Mouse (Mus musculus) embryonic facial prominence, embryonic 13.5 days (tissue): Measurements from ENCODE around the gene Tceanc. TPM values are rescaled to one million over a fixed set of nuclear protein-coding genes. Genes with fewer than 3 reads are reported as not detected.

ENCODE experiments used
- ATAC-seq: fragments of 200-750 bp; cut with Nextera tagmentation; 2 replicates; pipeline ENCODE4 v1.8.0; 2017; ENCODE audit warnings: low read depth; ENCODE audit not compliant: insufficient number of reproducible peaks, insufficient read depth, low FRiP score, low TSS enrichment
- H3K27ac ChIP-seq: fragments of 300-500 bp; sonication (generic); 2 replicates; pipeline ENCODE4 v1.5.1; 2015; ENCODE audit warnings: moderate library complexity, mild to moderate bottlenecking, inconsistent platforms
- H3K27me3 ChIP-seq: fragments of 300-500 bp; sonication (generic); 2 replicates; pipeline ENCODE4 v1.6.1; 2015; ENCODE audit warnings: mild to moderate bottlenecking, inconsistent platforms
- H3K36me3 ChIP-seq: fragments of 300-500 bp; sonication (generic); 2 replicates; pipeline ENCODE4 v1.6.1; 2015; ENCODE audit warnings: mild to moderate bottlenecking, inconsistent platforms
- H3K4me1 ChIP-seq: fragments of 300-500 bp; sonication (generic); 2 replicates; pipeline ENCODE4 v1.6.1; 2015; ENCODE audit warnings: inconsistent platforms
- H3K4me2 ChIP-seq: fragments of 300-500 bp; sonication (generic); 2 replicates; pipeline ENCODE4 v1.6.1; 2015; ENCODE audit warnings: moderate library complexity, mild to moderate bottlenecking, inconsistent platforms
- H3K4me3 ChIP-seq: fragments of 300-500 bp; sonication (generic); 2 replicates; pipeline ENCODE4 v1.5.1; 2015; ENCODE audit warnings: mild to moderate bottlenecking, inconsistent platforms
- H3K9ac ChIP-seq: fragments of 300-500 bp; sonication (generic); 2 replicates; pipeline ENCODE4 v1.6.1; 2015; ENCODE audit warnings: mild to moderate bottlenecking, inconsistent platforms
- H3K9me3 ChIP-seq: fragments of 300-500 bp; sonication (generic); 2 replicates; pipeline ENCODE4 v1.6.1; 2016; ENCODE audit warnings: inconsistent platforms
- WGBS: fragments of 180-500 bp; shearing (Covaris S2); methylation state at CpG from one replicate; pipeline ENCODE4 v1.1.7; 2015; ENCODE audit warnings: mixed read lengths; 5-methylcytosine and 5-hydroxymethylcytosine counted together
- polyA plus RNA-seq: library from polyadenylated mRNA; unstranded; fragments of >200 nt; fragmentation: Nextera tagmentation; extraction: Ambion mirVana; gene quantifications from 2 replicates; pipeline ENCODE4 v1.2.1, GENCODE M21; 2015

Tceanc gene
- 9.4 and 9.6 TPM in 2 replicates for polyA plus RNA-seq

DNA sequence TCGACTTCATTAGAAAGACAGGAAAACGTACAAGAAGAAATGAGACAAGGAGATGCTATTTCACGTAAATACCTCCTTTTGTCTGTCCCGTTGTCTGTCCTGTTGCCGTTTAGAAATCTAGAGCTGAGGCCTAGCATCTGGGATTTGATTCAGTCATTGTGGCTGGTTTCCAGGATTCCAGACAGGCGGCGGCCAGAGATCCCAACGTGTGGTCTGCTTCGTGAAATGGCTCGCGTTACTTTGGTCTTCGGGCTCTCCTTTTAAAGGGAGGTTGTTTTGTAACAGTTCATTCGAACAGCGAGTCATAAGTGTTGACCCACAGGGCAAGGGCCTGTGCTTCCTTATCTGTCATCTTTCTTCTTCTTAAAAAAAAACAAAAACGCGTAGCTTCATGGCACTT is at the start of gene Tceanc:
Gene Tceanc (minus strand): TSS at position 223 of the 400 bp plus-strand sequence.
- Histone ChIP-seq H3K36me3 (no peaks in the 10 kb centered on the region), H3K9ac (no peak within 1 kb of the TSS), H3K4me3 (no peak within 1 kb of the TSS), H3K4me2 (no peak within 1 kb of the TSS), H3K4me1 (0 out of 2 replicates have a peak, but pooled peaks cover 3% of the 10 kb centered on the region), H3K27me3 (peaks cover 24% of the 10 kb centered on the region), H3K9me3 (no peaks in the 10 kb centered on the region), H3K27ac (peak within 1 kb of the TSS; percentile 39)
- ATAC-seq, result no peak
- 54% methylated on average over 16 of the region's 16 CpGs for WGBS

DNA sequence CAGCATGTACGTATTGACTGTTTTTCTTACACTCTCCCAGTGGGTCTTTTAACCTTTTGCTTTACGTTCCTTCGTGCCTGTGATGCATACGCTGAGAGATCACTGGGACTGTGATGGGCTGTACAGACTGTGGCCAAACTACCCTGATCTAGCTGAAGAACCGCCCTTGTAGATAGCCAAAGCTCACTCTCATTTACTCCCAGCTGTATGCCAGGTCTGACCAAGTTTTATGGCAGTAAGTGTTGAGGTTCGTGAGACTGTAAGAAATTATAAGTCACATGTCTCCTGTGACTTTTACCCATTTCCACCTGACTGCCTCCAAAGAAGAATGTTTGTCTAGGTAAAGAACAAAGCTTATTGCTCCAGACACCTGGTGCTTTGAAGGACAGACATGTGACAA is 47.6 kb upstream of the Tceanc start:
- Histone ChIP-seq H3K27ac (0 out of 2 replicates have a peak overlapping the region, but pooled peaks have one; percentile 72), H3K4me1 (peaks cover 7% of the 10 kb centered on the region; the same call in 1 of the 2 replicates), H3K4me3 (no peak overlapping the region), H3K4me2 (no peak overlapping the region), H3K9me3 (no peaks in the 10 kb centered on the region), H3K27me3 (peaks cover 9% of the 10 kb centered on the region), H3K9ac (no peak overlapping the region), H3K36me3 (no peaks in the 10 kb centered on the region)
- 80% methylated on average over 6 of the region's 6 CpGs for WGBS
- no peak for ATAC-seq

DNA sequence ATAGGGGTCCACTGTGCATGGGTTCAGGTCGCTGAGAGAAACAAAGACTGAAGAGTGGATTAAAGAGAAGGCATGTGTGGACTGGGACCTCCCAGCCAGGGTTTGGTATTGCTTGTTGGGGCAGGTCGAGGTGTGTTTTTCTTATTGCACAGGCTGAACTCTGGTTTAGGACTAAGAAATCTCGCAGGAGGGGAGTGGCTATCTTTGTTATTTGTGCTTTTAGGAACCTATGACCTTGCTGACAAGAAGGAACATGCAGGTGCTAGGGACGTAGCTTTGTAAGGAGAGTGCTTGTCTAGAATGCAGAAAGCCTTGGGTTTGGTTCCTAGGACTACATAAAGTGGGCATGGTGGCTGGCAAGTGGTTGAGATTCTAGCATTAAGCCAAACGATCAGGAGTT is 47.0 kb upstream of the Tceanc start:
- Histone ChIP-seq H3K4me3 (no peak overlapping the region), H3K27me3 (peaks cover 9% of the 10 kb centered on the region), H3K27ac (peak overlapping the region; percentile 72), H3K36me3 (no peaks in the 10 kb centered on the region), H3K9ac (no peak overlapping the region), H3K4me1 (peaks cover 7% of the 10 kb centered on the region; the same call in 1 of the 2 replicates), H3K9me3 (no peaks in the 10 kb centered on the region), H3K4me2 (no peak overlapping the region)
- ATAC-seq, result no peak
- WGBS, result 53% methylated on average over 5 of the region's 5 CpGs

DNA sequence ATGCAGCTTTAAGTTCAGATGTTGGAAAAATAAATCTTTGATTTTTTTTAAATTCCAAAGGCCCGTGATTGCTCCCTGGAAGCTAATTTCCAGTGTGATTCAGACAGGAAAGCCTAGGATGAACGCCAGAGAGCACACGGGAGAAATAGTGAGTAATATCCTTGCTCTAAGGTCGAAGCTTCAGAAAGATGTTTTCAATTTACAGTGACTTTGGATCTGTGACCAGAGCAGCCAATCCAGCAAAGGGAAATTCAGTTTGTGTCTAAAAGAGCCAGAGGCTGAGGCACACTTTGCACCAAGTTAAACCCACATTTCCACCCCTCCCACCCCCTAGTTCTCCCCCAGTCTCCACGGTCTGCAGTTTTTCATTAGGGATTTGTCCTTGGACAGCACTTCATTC is 46.5 kb upstream of the Tceanc start:
- no peak for ATAC-seq
- Histone ChIP-seq H3K4me1 (peaks cover 7% of the 10 kb centered on the region; the same call in 1 of the 2 replicates), H3K9me3 (no peaks in the 10 kb centered on the region), H3K36me3 (no peaks in the 10 kb centered on the region), H3K27ac (peak overlapping the region; percentile 72), H3K27me3 (peaks cover 9% of the 10 kb centered on the region), H3K4me2 (no peak overlapping the region), H3K4me3 (no peak overlapping the region), H3K9ac (no peak overlapping the region)
- WGBS, result 41% methylated on average over 5 of the region's 5 CpGs

DNA sequence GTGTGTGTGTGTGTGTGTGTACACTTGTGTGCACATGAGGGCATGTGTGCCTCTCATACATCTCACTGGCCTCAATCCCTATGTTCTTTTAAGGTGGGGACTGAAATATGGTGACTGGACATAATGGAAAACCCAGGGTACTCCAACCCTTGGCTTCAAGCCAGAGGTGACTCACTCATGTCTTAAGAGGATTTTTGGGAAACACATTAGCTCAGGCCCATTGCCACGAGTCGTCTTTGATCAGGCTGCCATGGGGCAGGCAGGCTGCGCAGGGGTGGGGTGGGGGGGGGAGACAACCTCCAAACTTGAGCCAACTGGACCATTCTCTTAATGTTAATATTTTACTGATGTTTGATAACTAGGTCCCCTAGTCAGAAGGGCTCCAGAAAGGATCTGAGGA is 41.0 kb upstream of the Tceanc start:
- Histone ChIP-seq H3K4me3 (no peak overlapping the region), H3K9ac (no peak overlapping the region)
- 63% methylated on average over 3 of the region's 3 CpGs for WGBS

DNA sequence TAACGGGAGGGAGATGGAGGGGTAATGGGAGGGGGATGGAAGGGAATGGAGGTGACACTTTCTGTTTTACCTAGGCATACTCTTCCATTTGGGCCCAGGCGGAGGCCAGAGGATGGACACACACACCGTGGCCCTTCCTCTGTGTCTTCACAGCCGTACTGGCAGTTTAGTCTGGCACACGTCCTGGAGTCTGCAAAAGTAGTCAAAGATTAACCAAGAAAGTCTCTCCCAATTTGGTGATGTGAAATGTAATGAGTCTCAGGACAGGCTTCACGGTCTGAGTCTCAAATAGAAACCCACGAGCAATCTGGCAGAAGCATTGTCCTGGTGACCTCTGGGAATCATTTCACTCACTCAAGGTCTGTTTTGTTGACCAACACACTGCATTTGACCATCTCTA is 34.0 kb upstream of the Tceanc start:
- 86% methylated on average over 7 of the region's 7 CpGs for WGBS
- Histone ChIP-seq H3K27ac (no peak overlapping the region), H3K4me1 (no peaks in the 10 kb centered on the region), H3K36me3 (no peaks in the 10 kb centered on the region), H3K9me3 (no peaks in the 10 kb centered on the region), H3K27me3 (peaks cover 14% of the 10 kb centered on the region), H3K4me2 (no peak overlapping the region), H3K4me3 (no peak overlapping the region), H3K9ac (no peak overlapping the region)
- ATAC-seq, result no peak

More for the DNA sequence above, 41.0 kb upstream of the Tceanc start:
- no peak for ATAC-seq
- Histone ChIP-seq H3K9me3 (no peaks in the 10 kb centered on the region), H3K27ac (no peak overlapping the region), H3K27me3 (peaks cover 4% of the 10 kb centered on the region; the same call in 1 of the 2 replicates), H3K4me2 (no peak overlapping the region), H3K4me1 (no peaks in the 10 kb centered on the region), H3K36me3 (no peaks in the 10 kb centered on the region)

DNA sequence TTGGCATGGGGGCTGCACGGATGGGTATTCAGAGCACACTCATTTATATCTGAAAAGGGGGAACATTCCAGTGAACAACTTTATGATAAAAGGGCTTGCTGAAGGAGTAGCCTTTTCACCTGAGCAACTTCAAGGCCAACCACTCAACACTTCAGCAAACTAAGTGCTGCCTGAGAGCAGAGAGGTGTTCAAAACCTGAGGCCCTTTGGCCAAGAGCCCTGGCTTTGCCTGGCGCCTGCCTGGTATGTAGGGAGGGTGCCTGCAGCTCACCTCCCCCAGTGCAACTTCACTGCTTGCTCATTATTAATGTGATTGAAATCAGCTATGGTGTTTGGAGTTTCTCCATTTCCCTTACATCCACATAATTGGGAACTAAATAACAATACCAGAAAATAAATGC is 28.1 kb upstream of the Tceanc start:
- Histone ChIP-seq H3K27ac (no peak overlapping the region), H3K4me1 (no peaks in the 10 kb centered on the region), H3K36me3 (no peaks in the 10 kb centered on the region), H3K27me3 (peaks cover 17% of the 10 kb centered on the region), H3K9ac (no peak overlapping the region), H3K9me3 (no peaks in the 10 kb centered on the region), H3K4me2 (no peak overlapping the region), H3K4me3 (no peak overlapping the region)
- 76% methylated on average over 2 of the region's 2 CpGs for WGBS
- ATAC-seq, result no peak

DNA sequence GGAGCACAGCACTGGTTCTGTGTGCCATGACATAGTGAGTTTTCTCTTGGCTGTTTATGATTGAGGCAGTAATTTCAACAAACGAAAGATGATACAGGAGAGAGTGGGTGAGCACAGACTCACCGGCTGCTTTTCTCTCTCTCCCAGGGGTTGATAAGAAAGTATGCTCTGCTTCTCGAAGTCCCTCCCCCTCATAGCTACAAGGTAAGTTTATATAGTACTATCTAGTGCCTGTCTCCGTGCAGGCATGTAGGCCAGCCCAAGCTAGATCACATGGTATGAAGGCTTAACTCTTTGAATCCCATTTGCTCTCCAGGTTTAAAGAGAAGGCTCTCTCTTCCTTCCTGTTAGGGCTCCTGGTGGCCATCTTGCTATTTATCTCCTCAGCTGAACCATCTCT is 16.8 kb upstream of the Tceanc start:
- Histone ChIP-seq H3K27me3 (peaks cover 32% of the 10 kb centered on the region; the same call in 1 of the 2 replicates), H3K27ac (no peak overlapping the region), H3K9me3 (no peaks in the 10 kb centered on the region), H3K36me3 (peaks cover 2% of the 10 kb centered on the region; the same call in 1 of the 2 replicates), H3K4me1 (no peaks in the 10 kb centered on the region), H3K4me2 (no peak overlapping the region), H3K4me3 (no peak overlapping the region), H3K9ac (no peak overlapping the region)
- WGBS, result 54% methylated on average over 4 of the region's 4 CpGs
- ATAC-seq, result no peak

DNA sequence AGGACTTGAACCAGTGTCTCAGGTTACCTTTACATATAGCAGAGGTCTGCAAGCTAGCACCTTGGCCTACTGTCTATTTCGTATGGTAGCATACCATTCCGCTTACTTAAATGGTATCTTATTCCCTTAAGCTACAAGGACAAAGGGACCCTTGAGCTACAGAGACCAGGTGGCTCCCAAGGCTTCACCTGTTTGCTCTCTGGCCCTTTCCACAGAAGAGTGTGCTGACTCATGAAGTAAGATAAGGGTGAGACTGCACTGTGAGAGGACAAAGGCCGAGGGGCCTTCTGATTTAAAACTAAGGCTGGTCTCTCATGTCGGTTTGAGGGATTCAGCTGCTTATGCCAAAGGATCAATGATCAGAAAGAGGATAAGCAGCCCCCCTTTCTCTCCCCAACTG is 15.1 kb upstream of the Tceanc start:
- H3K36me3 ChIP-seq, result peaks cover 2% of the 10 kb centered on the region; the same call in 1 of the 2 replicates
- no peaks in the 10 kb centered on the region for H3K9me3 ChIP-seq
- H3K4me1 ChIP-seq, result no peaks in the 10 kb centered on the region
- 84% methylated on average over 4 of the region's 4 CpGs for WGBS
- peaks cover 32% of the 10 kb centered on the region; the same call in 1 of the 2 replicates for H3K27me3 ChIP-seq
- H3K4me3 ChIP-seq, result no peak overlapping the region
- no peak overlapping the region for H3K9ac ChIP-seq
- H3K27ac ChIP-seq, result no peak overlapping the region
- ATAC-seq, result no peak
- H3K4me2 ChIP-seq, result no peak overlapping the region

DNA sequence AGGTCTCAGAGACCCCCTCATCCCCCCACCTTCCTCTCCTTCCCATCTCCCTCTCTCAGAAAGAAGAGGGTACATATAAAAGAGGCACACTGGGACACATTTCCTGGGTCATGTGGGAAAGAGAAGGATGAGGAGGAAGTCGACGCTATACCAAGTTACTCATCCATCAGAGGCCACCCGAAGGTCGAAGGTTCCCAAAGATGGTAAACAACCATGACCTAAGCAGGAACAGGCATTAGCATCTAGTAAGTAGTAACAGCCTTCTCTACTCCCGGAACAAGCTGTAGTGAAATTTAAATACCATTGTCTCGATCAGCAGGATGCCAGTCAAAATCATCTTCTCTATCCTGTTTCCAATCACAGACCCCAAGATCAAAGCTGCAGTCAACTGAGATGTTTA is 13.3 kb upstream of the Tceanc start:
- H3K27me3 ChIP-seq, result peaks cover 23% of the 10 kb centered on the region
- no peaks in the 10 kb centered on the region for H3K4me1 ChIP-seq
- no peak overlapping the region for H3K9ac ChIP-seq
- no peaks in the 10 kb centered on the region for H3K9me3 ChIP-seq
- H3K36me3 ChIP-seq, result no peaks in the 10 kb centered on the region; the same call in 1 of the 2 replicates
- H3K4me3 ChIP-seq, result no peak overlapping the region
- H3K4me2 ChIP-seq, result no peak overlapping the region
- no peak overlapping the region for H3K27ac ChIP-seq
- 44% methylated on average over 6 of the region's 6 CpGs for WGBS
- no peak for ATAC-seq

DNA sequence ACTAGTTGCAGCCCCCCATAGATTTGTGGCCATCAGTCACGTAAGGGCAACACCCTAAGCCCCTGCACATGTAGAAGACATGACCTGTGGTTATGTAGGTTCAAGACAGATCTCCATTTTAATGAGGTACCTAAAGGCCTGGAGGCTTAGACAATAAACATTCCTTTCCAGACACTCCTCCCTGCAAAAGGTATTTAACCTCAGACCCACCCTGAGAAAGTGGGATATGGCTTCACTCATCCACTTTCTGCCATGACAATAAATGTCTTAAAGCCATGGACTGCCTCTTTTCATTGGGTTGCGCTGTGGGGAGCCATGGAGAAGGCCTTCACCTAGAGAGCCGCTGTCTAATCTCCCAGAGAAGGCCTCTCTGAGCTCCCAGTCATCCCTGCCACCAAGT is 9.8 kb upstream of the Tceanc start:
- no peak overlapping the region for H3K4me3 ChIP-seq
- 85% methylated on average over 3 of the region's 3 CpGs for WGBS
- no peak for ATAC-seq
- peaks cover 17% of the 10 kb centered on the region for H3K27me3 ChIP-seq
- H3K27ac ChIP-seq, result no peak overlapping the region
- no peak overlapping the region for H3K4me2 ChIP-seq
- no peaks in the 10 kb centered on the region for H3K36me3 ChIP-seq
- H3K9me3 ChIP-seq, result no peaks in the 10 kb centered on the region
- no peaks in the 10 kb centered on the region for H3K4me1 ChIP-seq
- H3K9ac ChIP-seq, result no peak overlapping the region

DNA sequence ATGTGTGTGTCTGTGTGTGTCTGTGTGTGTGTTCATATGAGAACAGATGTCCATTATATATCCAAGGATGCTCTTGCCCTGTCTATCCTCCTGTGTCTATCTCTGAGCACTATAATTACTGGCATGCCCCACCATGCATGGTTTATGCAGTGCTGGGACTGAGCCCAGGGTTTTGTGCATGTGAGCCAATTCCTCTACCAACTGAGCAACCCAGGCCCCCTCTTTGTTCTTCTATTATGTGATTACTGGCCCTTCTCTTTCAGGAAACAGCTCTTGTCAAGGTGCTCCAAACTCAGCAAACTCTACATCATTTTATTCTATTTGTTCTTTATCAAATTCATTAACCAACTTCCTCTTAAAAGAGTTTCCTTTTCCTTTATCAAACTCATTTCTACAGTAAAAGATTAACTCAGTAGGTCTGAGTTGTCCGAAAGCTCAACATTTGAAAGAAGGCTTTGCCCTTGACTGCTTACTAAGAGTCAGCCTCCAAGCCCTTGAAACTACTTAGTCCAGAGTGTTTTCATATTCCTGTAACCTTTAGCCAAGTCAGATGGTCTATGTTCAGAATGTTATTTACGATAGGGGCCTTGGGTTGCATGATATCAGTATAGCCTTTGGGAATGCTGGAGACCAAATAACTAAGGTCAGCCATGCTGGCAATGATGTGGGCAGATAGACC is 7.4 kb upstream of the Tceanc start:
- Histone ChIP-seq H3K27me3 (peaks cover 11% of the 10 kb centered on the region), H3K4me3 (no peak overlapping the region), H3K4me2 (no peak overlapping the region), H3K9me3 (no peaks in the 10 kb centered on the region), H3K9ac (no peak overlapping the region), H3K4me1 (no peaks in the 10 kb centered on the region), H3K36me3 (no peaks in the 10 kb centered on the region), H3K27ac (no peak overlapping the region)
- 93% methylated on average over 2 of the region's 2 CpGs for WGBS
- no peak for ATAC-seq
